Mouse (Mus musculus) urinary bladder, adult 2 months (tissue): ENCODE measurements at regions not wholly inside any gene's neighbourhood (a gene's known extent, or its start where the extent isn't known, plus 50 kb on each side); places are given as distances from the start of the nearest gene placed in this dataset.
"Not testable (repeated sequence)": the region's sequence is repeated elsewhere in the genome, so short reads cannot be mapped to it uniquely, and the experiment has no call there.

ENCODE experiments used
- DNase-seq: peaks from one replicate; pipeline ENCODE4 v3.0.0; 2022; ENCODE audit warnings: low spot score

DNA sequence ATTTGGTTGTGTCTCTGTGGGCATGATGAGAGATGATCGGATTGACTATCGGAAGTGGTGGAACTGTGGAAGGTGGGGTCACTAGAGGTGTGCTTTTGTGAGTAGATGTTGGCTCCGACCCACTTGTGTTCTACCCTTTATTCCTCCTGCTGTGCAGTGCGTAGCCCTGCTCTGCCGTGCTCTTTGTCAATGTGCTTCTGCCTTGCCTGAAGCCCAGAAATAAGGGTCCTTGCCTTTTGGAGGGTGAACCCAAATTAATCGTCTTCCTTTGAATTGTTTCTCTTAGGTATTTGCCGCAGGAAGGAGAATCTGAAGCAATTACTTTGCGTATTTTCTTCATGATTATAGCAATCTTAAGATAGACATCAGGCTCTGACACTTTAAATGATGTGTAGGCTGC lies 421.6 kb upstream of the Zfp507 start:
- DNase-seq: no peak

DNA sequence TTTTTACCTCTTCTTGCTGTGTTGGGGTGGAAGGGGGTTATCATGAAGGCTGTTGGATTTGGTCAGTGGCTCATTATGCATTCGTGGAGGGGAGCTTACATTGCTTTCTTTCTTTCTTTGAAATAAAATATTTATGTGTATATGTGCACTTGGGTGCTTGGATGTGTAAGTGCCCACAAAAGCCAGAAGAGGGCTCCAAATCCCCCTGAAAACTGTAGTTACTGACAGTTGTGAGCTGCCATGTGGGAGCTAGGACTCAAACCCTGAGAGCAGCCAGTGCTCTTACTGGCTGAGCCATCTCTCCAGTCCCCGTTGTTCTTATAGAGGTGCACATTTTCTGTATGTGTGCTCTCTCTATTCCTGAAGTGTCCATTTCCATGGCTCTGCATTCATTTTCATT lies 415.6 kb upstream of the Zfp507 start:
- no peak for DNase-seq

DNA sequence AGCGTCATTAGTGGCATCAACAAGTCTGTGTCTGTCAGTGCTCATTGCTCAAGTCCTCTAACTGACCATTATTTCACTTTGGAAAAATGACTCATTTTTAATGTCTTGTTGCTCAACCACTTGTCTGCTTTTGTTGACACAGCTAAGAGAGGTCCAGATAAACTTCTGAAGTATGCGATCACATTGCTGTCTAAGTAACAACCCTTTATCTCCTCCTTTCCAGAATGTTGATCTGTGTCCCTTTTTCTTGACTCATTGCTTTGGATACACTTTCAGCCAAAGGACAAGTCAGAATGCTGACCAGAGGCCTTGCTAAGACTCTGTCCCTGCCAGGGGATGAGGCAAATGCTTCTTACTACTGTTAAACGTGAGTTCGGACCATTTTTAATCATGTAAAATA lies 407.2 kb upstream of the Zfp507 start:
- no peak for DNase-seq

DNA sequence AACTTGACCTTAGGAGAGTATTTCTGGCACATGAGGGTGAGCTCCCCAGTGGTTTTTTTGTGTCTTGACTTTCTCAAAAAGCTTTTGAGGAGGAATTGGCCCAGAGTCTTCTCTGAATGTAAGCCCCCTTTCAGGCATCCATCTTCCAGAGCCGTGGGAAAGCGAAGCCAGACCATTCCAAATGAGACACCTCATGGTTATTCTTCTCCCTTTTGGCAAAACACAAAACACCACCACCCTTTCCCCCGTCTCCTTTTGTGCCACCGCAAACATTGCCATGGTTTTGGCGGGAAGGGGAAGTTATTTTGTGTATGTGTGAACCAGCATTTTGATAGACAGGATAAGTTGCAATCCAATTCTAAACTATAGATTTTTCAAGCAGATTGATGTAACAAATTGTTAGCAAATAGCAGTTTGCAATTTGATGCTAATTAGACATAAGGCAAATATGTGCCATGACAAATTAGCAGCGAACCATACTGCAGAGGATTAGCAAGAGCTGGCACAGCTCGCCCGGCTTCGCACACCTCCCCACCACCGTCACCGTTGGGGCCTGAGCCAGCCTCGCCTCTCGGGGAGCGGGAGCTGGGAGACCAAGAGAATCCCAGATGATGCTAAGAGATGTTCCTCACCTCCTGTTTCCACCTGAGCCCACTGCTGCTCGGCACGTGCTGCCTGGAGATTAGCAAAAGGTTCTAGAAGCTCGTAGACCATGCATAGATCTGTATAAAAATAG lies 404.9 kb upstream of the Zfp507 start:
- DNase-seq: no peak

DNA sequence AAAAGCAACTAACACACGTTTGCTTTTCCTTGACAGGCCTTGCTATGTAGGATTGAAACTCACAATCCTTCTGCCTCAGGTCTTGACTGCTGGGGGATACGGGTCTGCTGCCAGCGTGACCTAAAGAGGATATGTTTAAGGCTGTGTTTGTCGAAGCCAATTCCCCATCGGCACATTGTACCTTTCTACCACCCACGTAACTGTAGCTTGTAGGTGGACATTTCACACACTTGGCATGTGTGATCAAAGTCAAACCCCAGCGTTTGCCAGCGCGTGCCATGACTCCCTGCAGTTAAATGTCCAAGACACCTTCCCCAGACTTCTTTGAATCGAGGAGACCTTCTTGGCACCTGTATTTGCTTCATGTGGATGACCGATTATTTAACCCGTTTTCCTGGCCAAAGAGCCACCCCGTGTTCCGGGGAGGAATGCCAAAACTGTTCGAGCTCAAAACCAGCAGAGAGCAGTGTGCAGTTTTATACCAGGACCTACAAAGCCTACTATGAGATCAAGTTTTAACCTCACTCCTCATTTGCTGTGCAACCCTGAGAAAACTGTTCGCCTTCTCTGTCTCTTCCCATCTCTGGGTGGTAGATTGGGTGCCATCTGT lies 395.4 kb upstream of the Zfp507 start:
- DNase-seq: no peak

DNA sequence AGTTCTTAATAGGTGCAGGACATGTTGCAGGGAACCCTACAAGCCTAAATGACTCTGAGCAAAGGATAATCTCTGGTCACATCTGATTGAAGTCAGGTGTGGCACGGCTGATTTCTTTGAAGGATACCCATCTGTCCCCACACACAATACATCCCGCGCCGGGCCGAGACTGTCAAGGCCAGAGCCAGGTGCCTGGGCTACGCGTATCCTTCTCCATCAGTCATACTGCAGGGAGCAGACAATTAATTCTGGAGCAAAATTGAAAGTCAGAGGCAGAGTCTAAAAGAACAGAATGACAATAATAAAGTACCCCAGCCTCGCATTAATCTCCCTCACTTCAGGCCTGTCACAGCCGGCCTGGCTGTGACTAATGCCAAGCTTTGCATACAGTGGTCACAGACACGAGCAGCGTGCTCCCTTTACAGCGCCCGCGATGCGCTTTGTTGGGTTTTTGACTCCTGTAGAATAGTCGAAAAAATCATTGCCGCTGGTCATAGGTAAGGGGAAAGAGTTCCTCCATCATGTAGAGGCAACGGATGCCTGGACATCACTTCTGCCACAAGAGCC lies 393.4 kb upstream of the Zfp507 start:
- DNase-seq: no peak

DNA sequence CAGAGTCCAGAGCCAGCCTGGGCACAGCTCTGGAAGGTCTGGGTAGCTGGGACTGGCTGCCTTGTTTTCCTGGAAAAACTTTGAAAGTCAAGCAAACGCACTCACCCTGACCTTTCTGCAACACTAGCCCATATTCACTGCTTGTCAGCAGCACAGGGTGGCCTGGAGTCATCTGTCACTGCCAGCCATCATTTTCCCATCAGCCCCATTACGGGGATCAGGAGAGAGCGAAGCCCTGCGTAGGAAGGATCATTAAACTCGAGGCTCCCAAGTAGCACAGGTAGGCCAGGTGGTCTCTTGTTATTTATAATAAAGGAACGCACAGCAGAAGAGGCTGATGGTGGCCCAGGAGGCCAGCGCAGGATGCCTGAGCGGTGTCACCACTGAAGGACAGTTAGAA lies 389.8 kb upstream of the Zfp507 start:
- DNase-seq: no peak

DNA sequence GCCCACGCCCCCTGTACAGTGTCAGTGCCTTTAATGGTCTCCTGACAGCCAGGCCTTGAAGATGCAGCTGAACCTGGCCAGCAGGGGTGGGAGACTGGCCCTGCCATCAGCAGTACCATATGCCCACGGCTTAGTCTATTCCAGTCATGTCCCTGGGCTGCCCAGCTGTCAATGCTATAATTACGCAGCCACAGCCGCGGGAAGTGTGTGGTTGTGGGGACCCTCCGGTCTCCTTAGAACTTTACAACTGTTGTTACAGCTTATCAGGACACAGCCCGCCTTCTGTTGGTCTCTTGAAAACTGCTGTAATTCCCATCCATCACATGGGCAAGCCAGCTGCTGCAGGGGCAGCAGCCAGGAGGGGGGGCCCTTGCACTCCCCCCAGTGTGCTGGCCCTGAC lies 375.1 kb upstream of the Zfp507 start:
- no peak for DNase-seq

DNA sequence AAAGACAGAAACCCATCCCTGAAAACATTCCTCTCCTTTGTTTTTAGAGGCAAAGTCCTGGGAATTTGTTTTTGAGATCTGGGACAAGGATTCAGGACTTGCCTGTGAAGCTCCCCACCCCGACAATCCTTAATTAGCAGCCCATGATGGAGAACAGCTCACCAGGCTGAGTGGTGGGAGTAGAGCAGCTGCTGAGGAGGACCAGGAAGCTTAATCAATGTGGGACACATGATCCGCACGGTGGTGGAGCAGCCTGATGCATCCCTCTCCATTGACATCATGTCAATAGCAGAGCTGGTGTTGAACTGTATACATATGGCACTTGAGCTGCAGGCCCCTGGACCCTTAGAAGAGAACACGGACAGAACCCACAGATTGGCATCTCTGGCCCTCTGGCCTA lies 372.5 kb upstream of the Zfp507 start:
- no peak for DNase-seq

DNA sequence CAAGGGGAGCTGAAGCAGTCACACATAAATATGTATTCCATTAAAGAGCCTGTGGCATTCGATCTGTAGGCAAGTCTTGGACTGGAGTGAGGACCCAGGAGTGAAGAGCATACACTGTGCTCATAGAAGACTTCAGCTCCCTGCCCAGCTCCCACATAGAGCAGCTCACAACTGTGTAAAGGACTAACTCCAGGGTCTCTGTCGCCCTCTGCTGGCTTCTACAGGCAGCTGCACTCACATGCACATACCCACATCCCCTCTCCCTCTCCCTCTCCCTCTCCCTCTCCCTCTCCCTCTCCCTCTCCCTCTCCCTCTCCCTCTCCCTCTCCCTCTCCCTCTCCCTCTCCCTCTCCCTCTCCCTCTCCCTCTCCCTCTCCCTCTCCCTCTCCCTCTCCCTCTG lies 369.7 kb upstream of the Zfp507 start:
- not testable (repeated sequence) for DNase-seq

DNA sequence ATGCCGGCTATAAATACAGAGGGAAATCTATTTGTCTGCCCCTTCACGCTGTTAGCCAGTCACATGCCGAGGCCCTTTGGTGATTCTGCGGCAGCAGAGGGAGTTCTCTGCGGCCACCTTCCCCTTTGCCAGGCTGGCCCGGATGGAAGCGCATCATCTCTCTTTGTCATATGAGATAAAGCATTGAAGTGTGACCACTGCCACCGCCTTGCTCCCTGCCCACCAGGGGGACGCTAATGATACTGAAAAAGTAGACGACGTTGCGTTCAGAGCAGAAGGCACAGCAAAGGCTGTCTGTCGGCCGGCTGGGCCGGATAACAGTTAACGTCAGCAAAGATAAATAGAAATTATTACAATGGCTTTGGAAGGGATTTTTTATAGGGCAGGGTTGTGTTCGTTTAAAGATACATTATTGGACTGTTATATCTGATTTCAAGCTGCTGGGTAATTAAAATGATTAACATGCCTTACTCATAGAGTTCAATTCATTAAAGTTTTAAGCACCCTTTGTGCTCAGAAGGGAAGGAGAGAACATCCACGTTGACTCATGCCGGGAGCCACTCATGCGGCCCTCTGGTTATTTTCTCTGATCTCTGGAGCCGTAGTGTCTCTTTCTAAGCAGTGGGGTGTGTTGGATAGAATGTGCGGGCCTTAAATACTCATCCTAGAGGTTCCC lies 354.6 kb upstream of the Zfp507 start:
- no peak for DNase-seq

DNA sequence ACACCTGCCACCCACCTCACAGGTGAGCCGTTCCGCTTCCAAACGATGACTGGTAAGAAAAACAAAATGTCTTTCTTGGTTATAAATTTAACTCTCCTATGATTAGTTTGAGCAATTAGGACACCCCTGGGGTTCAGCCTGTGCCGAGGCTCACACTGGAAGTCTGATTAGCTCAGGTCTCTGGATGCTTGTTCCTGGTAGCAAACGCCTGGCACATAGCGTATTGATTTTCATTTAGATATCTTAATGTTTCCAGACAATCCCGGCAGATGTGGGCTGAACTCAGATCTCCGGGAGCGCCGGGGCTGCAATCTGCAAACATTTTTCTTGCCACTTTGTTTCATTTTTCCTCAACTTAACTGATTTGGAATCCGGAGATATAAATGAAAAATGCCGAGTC lies 353.8 kb upstream of the Zfp507 start:
- no peak for DNase-seq

DNA sequence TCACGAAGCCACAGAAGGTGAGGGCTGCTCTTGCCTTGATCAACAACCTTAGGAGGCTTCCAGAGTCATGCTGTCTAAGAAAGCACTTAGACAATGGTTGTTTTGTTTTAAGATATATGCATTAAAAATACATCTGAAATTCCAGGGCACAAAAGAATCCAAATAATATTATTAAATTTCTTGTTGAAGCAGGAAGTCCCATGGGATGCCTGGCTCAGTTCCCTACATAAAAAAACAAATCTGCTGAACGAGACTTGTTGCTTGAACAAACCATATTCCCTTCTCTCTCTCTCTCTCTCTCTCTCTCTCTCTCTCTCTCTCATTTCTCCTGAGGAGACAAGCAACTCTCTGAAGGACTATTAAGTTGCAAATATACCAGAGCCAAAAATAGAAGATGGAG lies 352.8 kb upstream of the Zfp507 start:
- DNase-seq: no peak

DNA sequence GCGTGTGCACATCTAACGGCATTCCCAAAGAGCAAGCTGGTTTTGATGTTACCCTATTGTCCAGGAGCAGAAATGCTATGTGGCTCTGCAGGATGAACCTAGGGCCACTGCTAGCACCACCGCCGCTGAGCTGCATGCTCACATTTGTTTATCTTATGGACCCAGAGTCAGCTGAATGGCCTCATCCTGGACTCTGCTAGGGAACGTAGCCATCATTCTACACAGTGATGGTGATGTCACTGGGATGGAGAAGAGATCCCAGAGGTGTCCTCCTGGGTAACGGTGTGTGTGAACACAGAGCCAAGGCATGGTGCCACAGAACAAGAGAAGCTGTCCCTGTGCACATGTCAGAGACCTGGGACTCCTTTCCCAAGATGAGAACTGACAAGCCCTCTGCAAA lies 352.4 kb upstream of the Zfp507 start:
- DNase-seq: no peak

DNA sequence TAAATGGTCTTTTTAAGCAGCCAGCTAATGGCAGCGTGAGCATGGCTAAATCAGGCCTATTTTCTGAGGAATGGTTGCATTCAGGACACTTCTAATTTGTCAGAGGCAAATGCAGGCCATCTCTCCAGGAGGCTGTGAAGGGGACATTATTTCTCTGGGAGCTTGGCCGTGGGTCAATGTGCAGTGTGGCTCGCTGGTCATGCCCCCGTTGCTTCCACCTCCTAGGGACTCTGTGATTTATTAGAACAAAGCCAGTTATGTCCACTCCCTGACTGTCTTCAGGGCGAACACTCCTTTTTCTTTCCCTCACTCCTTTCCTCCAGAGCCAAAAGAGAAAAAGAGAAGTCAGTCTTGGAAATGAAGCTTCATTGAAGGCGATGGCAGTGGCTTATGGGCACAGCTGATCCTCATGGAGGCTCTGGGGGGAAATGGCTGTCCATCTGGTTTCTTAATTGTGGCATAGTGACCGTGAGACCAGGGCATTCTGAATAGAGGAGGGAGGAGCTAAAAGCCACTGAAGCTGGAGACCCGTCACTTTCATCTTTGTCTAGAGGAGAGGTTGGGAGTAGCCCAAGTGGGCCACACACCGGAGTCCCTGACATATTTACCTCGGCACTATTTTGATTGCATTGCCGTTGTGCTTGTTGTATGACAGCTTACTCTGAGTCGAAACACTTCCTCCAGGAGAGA lies 348.2 kb upstream of the Zfp507 start:
- no peak for DNase-seq

DNA sequence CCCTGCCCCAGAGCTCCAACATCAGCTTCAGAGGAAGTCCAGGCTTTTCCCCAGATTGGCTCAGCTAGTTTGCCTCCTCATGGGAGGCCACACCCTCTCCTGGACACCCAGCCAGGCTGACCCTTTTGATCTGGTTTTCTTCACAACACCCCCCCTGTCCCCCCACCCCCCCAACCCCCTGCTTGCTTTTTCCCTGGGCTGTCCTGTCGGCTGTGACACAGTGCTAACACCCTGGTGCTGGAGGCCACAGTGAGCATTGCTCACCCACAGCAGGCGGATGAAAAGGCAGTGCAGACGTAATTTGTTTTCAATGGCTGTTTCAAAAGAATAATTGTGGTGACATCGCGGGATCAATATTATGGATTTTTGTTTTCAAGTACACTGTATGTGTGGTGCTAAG lies 333.8 kb upstream of the Zfp507 start:
- no peak for DNase-seq

DNA sequence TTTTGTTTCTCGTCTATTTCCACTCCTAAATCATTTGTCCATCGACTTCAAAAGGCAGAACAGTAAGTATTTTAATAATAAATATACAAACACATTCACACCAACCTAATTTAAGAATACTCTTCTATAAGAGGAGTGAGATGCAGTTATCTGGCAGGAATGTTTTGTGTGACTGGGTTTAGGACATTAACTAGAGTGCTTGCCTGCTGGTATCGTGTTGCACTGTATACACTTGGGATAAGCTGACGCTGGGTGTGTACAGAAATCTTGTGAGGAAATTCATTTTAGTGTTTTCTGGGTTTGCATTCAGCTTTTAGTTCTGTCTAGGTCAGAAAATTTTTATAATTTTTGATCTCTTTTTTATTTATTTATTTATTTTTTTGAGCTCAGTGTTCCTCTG lies 331.8 kb upstream of the Zfp507 start:
- no peak for DNase-seq

DNA sequence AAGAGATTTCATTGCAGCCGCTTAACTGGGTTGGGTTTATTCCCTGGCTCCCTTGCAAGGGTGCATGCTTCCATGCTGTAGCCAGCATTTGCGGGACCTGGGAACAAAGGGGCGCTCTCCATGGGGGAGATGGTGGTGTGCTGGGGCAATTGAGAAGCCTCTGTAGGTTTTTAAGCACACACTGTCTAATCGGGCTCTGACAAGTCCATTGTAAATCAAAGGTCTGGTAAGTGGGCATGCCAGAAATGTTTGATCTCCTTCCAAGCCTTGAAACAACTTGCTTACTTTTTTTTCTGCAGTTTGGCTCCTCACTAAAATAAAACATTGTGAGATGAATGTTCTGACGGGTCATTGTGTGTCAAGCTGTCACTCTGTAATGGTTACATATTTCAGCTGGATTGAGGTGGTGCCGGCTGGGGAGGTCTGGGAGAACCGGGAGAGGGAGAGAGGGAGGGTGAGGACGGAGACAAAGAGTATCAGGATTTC lies 330.9 kb upstream of the Zfp507 start:
- no peak for DNase-seq

DNA sequence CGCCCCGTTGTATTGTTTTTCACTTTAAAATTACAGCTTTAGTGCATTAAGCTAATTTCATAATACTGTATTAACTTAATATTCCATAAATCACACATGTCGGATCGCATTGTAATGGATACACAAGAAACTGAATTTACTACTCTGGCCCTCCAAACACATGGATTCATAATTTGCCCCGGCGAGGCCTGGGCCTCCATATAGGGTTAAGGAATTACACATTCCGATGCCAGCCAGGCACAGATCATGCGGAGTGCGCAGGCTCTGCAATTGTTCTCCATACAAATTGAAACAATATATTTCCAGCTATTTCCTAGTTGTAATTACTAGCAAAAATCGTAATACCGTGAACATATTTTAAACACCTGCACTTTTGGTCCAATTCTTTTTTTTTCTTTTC lies 330.2 kb upstream of the Zfp507 start:
- no peak for DNase-seq

DNA sequence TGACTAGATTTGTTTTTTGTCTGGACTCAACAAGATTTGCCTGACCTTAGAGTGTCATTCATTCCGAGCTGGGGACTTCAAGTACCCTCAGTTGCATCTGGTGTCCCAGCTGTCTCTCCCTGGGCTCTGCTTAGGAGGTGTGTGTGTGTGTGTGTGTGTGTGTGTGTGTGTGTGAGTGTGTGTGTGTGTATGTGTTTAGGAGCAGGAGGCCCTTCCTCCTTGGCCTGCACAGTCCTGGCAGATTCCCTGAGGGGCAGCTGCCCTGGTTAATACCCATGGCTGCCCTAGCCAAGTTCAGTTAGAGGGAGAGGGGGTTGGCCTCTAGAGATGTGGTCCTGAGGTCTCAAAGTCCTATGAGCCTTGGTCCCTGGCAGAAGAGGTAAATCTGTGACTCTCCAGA lies 329.8 kb upstream of the Zfp507 start:
- no peak for DNase-seq

DNA sequence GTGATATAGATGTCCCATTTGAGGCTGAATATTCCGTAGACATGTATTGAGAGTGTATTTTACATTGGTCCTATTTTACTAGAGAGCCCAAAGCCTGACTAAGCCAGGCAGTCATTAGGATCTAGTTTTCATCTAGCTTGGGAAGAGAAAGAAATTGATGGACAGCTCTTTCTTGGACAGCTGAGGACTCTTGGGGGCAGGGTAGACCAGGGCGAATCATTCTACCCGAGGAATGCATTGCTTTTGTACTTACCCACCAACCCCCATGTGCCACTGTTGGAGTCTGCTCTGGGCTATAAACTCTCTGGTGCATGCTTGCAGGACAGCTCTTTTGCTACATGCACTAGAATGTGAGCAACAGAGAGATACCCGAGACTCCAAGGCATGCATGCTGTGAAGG lies 294.3 kb upstream of the Zfp507 start:
- DNase-seq: no peak
